Mouse (Mus musculus) hindlimb bud, embryonic 11.5 days (tissue): ENCODE results near the gene Fbxo24.

Source experiments
- DNase-seq: peaks from one replicate; pipeline ENCODE4 v3.0.0-alpha.2; 2012; ENCODE audit warnings: low read depth, low spot score; ENCODE audit errors: extremely low spot score

The Fbxo24 gene

GRCm38 (mm10) chr5:137628498-137629305 lies at the start of gene Fbxo24, which contains the start of the genes Lrch4 and Gm20605:
TSS of gene Fbxo24 (minus strand) at chr5:137629002.
TSS of gene Lrch4 (plus strand) at chr5:137629121.
TSS of gene Gm20605 (plus strand) at chr5:137629175.
- peak; percentile 99 for DNase-seq

GRCm38 (mm10) chr5:137677859-137678258 lies 49.1 kb upstream of the Fbxo24 start:
- no peak for DNase-seq

GRCm38 (mm10) chr5:137674786-137675185 lies 46.0 kb upstream of the Fbxo24 start:
- no peak for DNase-seq

GRCm38 (mm10) chr5:137673015-137673414 lies 44.2 kb upstream of the Fbxo24 start:
- no peak for DNase-seq

- DNase-seq: no peak
Measured at GRCm38 (mm10) chr5:137672361-137672760, 43.6 kb upstream of the Fbxo24 start.

- DNase-seq: no peak
Measured at GRCm38 (mm10) chr5:137671443-137672240, 42.8 kb upstream of the Fbxo24 start.

GRCm38 (mm10) chr5:137670240-137670639 lies 41.4 kb upstream of the Fbxo24 start:
- no peak for DNase-seq

- no peak for DNase-seq
Measured at GRCm38 (mm10) chr5:137668971-137669370, 40.2 kb upstream of the Fbxo24 start.

GRCm38 (mm10) chr5:137663057-137663456 lies 34.3 kb upstream of the Fbxo24 start:
- no peak for DNase-seq

GRCm38 (mm10) chr5:137660064-137660688 lies 31.4 kb upstream of the Fbxo24 start:
- no peak for DNase-seq

GRCm38 (mm10) chr5:137656977-137657376 lies 28.2 kb upstream of the Fbxo24 start:
- no peak for DNase-seq

- DNase-seq: no peak
Measured at GRCm38 (mm10) chr5:137654746-137655145, 25.9 kb upstream of the Fbxo24 start.

GRCm38 (mm10) chr5:137653366-137653765 lies 24.6 kb upstream of the Fbxo24 start:
- no peak for DNase-seq

GRCm38 (mm10) chr5:137652474-137652873 lies 23.7 kb upstream of the Fbxo24 start:
- DNase-seq: no peak

GRCm38 (mm10) chr5:137649669-137650571 lies 21.1 kb upstream of the Fbxo24 start:
- no peak for DNase-seq

- DNase-seq: no peak
Measured at GRCm38 (mm10) chr5:137649251-137649650, 20.4 kb upstream of the Fbxo24 start.

GRCm38 (mm10) chr5:137647827-137648601 lies 19.2 kb upstream of the Fbxo24 start:
- DNase-seq: no peak

GRCm38 (mm10) chr5:137645652-137646091 lies 16.9 kb upstream of the Fbxo24 start, which contains the start of gene Irs3:
TSS of gene Irs3 (minus strand) at chr5:137645714.
- no peak for DNase-seq

- DNase-seq: no peak
Measured at GRCm38 (mm10) chr5:137645091-137645651, 16.4 kb upstream of the Fbxo24 start.
